Mouse (Mus musculus) midbrain, embryonic 14.5 days (tissue): Measurements from ENCODE around the gene H2al1e. TPM values are rescaled to one million over a fixed set of nuclear protein-coding genes. Genes with fewer than 3 reads are reported as not detected.

Experiments used
- ATAC-seq: fragments of 200-750 bp; cut with Nextera tagmentation; 2 replicates; pipeline ENCODE4 v1.8.0; 2017; ENCODE audit warnings: moderate number of reproducible peaks, moderate library complexity; ENCODE audit not compliant: low FRiP score, low TSS enrichment
- DNase-seq: peaks from one replicate; pipeline ENCODE4 v3.0.0-alpha.2; 2015
- H3K27ac ChIP-seq: fragments of 300-500 bp; sonication (generic); replicated peaks from 2 replicates; pipeline ENCODE4 v1.5.1; 2014; ENCODE audit warnings: mild to moderate bottlenecking, low read depth, low read length, moderate library complexity
- H3K27me3 ChIP-seq: fragments of 300-500 bp; sonication (generic); 2 replicates; pipeline ENCODE4 v1.6.1; 2014; ENCODE audit warnings: low read length, control low read depth, mixed read lengths; ENCODE audit not compliant: control insufficient read depth, insufficient read depth
- H3K36me3 ChIP-seq: fragments of 300-500 bp; sonication (generic); 2 replicates; pipeline ENCODE4 v1.6.1; 2014; ENCODE audit warnings: low read length, control low read depth; ENCODE audit not compliant: control insufficient read depth, insufficient read depth
- H3K4me1 ChIP-seq: fragments of 300-500 bp; sonication (generic); 2 replicates; pipeline ENCODE4 v1.6.1; 2014; ENCODE audit warnings: mild to moderate bottlenecking, antibody characterized with exemption, low read length, control low read depth; ENCODE audit not compliant: control insufficient read depth, insufficient read depth
- H3K4me2 ChIP-seq: fragments of 300-500 bp; sonication (generic); 2 replicates; pipeline ENCODE4 v1.6.1; 2014; ENCODE audit warnings: mild to moderate bottlenecking, low read length, moderate library complexity
- H3K4me3 ChIP-seq: fragments of 300-500 bp; sonication (generic); replicated peaks from 2 replicates; pipeline ENCODE4 v1.5.1; 2014; ENCODE audit warnings: low read depth, low read length
- H3K9ac ChIP-seq: fragments of 300-500 bp; sonication (generic); replicated peaks from 2 replicates; pipeline ENCODE4 v1.6.1; 2014; ENCODE audit warnings: mild to moderate bottlenecking, low read length, moderate library complexity
- H3K9me3 ChIP-seq: fragments of 300-500 bp; sonication (generic); 2 replicates; pipeline ENCODE4 v1.6.1; 2016; ENCODE audit warnings: low read length, control low read depth, mixed read lengths; ENCODE audit not compliant: control insufficient read depth
- WGBS: fragments of 180-500 bp; shearing (Covaris S2); extraction: QIAGEN DNeasy Blood & Tissue Kit; methylation state at CpG from one replicate; pipeline ENCODE4 v1.1.7; 2014; 5-methylcytosine and 5-hydroxymethylcytosine counted together
- polyA plus RNA-seq: library from polyadenylated mRNA; unstranded; fragments of >200 nt; fragmentation: Nextera tagmentation; extraction: Ambion mirVana; gene quantifications from 2 replicates; pipeline ENCODE4 v1.2.1, GENCODE M21; 2014

H2al1e gene
- polyA plus RNA-seq, 1 experiment from 2014 or later, result not detected

GRCm38 (mm10) chrX:11345762-11346161 lies 34.0 kb downstream of the H2al1e start:
- Histone ChIP-seq H3K9ac (no peak overlapping the region), H3K4me1 (no peaks in the 10 kb centered on the region), H3K4me2 (no peak overlapping the region), H3K4me3 (no peak overlapping the region), H3K27ac (no peak overlapping the region), H3K27me3 (no peaks in the 10 kb centered on the region), H3K9me3 (no peaks in the 10 kb centered on the region), H3K36me3 (no peaks in the 10 kb centered on the region)
- ATAC-seq (no peak), DNase-seq (peak; percentile 45)
- WGBS, result 65% methylated on average over 9 of the region's 9 CpGs

- Histone ChIP-seq H3K4me1 (no peaks in the 10 kb centered on the region), H3K36me3 (no peaks in the 10 kb centered on the region), H3K9me3 (no peaks in the 10 kb centered on the region), H3K9ac (no peak overlapping the region), H3K27ac (no peak overlapping the region), H3K27me3 (no peaks in the 10 kb centered on the region), H3K4me3 (no peak overlapping the region), H3K4me2 (no peak overlapping the region)
- WGBS, result 88% methylated on average over 3 of the region's 3 CpGs
- no peak for DNase-seq
- no peak for ATAC-seq
These were observed 35.0 kb downstream of the H2al1e start for GRCm38 (mm10) chrX:11346756-11347155.

- Histone ChIP-seq H3K27me3 (no peaks in the 10 kb centered on the region), H3K4me2 (no peak overlapping the region), H3K27ac (no peak overlapping the region), H3K4me1 (no peaks in the 10 kb centered on the region), H3K9ac (no peak overlapping the region), H3K36me3 (no peaks in the 10 kb centered on the region), H3K9me3 (no peaks in the 10 kb centered on the region), H3K4me3 (no peak overlapping the region)
- DNase-seq (no peak), ATAC-seq (no peak)
- WGBS, result 78% methylated on average over 6 of the region's 6 CpGs
These were observed 49.1 kb downstream of the H2al1e start for GRCm38 (mm10) chrX:11360823-11361222.

- WGBS, result 95% methylated on average over 2 of the region's 2 CpGs
- Histone ChIP-seq H3K4me2 (no peak overlapping the region), H3K9ac (no peak overlapping the region), H3K27me3 (no peaks in the 10 kb centered on the region), H3K36me3 (no peaks in the 10 kb centered on the region), H3K4me1 (no peaks in the 10 kb centered on the region), H3K27ac (no peak overlapping the region), H3K9me3 (no peaks in the 10 kb centered on the region), H3K4me3 (no peak overlapping the region)
- ATAC-seq (no peak), DNase-seq (no peak)
These were observed 49.5 kb downstream of the H2al1e start for GRCm38 (mm10) chrX:11361261-11361660.

Other genes with a start within 250 kb of the H2al1e start
- gene H2al1a, start 12.7 kb upstream of the H2al1e start, polyA plus RNA-seq, result not detected in 2 replicates
- gene H2al1b, start 9.5 kb upstream of the H2al1e start, polyA plus RNA-seq, result not detected in 2 replicates
- gene H2al1c, start 6.3 kb upstream of the H2al1e start, polyA plus RNA-seq, result not detected in 2 replicates
- gene H2al1d, start 3.1 kb upstream of the H2al1e start, polyA plus RNA-seq, result not detected in 2 replicates
- not detected in 2 replicates for gene H2al1f, start 3.2 kb downstream of the H2al1e start, polyA plus RNA-seq
- gene H2al1g, start 6.3 kb downstream of the H2al1e start, polyA plus RNA-seq, result not detected in 2 replicates
- not detected in 2 replicates for gene H2al1h, start 9.6 kb downstream of the H2al1e start, polyA plus RNA-seq
- gene H2al1i, start 12.7 kb downstream of the H2al1e start, polyA plus RNA-seq, result not detected in 2 replicates
- gene H2al1j, start 15.9 kb downstream of the H2al1e start, polyA plus RNA-seq, result not detected in 2 replicates